ENCODE assay signal across 9 mouse cellular contexts in genomic region chr3:120983556-120984270, GRCm38 (mm10).
A peak's percentile ranks its signal among the peaks of the same experiment; 100 is the strongest.
DNase-seq lines count a peak whose midpoint lies in the region; ATAC-seq and TF ChIP-seq lines count a peak whose summit lies in the region.
"Had no signal": no experiment of that assay in that cellular context is flagged by ENCODE, and none has a peak within 500 bp of the region (broad histone marks: within the 10 kb centered on the region; RNA-seq: fewer than 3 reads in every experiment).

No protein-coding gene starts in this region.

- peak; percentile 66 to 76 for DNase-seq in cerebellum, adult 2 months
- peak; percentile 18 to 27 for DNase-seq in left cerebral cortex, postnatal 10 days (ENCODE audit: extremely low spot score in 1 of 2, low spot score in 2 of 2)
- DNase-seq in gastrocnemius, adult 8-10 months (ENCODE audit: low spot score in 2 of 2), result no peak
- DNase-seq in thymus, postnatal 0 days (ENCODE audit: low spot score), result no peak
- DNase-seq in Muller cell, postnatal 12 days (ENCODE audit: inconsistent ontology term), result no peak

- H3K4me2 ChIP-seq in forebrain, embryonic 13.5 days, result peak overlapping the region; percentile 47
- peak overlapping the region; percentile 46 for H3K4me2 ChIP-seq in neural tube, embryonic 15.5 days
- H3K4me2 ChIP-seq: embryonic facial prominence, embryonic 12.5 days had no signal

- no peak for TF ChIP-seq CTCF in cerebellum, adult 2 months (IDR thresholded peaks at IDR 0.05; ENCODE audit: borderline replicate concordance, insufficient read depth, low read depth, low read length)

- H3K4me1 ChIP-seq in cerebellum, adult 2 months (ENCODE audit: control insufficient read depth, insufficient read depth, low read length), result peaks cover 6% of the 10 kb centered on the region; the same call in 1 of the 2 replicates
- H3K4me1 ChIP-seq in forebrain, embryonic 13.5 days, result peaks cover 28% of the 10 kb centered on the region
- peaks cover 14% of the 10 kb centered on the region for H3K4me1 ChIP-seq in neural tube, embryonic 15.5 days

- peak overlapping the region; percentile 17 for H3K4me3 ChIP-seq in cerebellum, adult 2 months (replicated peaks; ENCODE audit: insufficient read depth, low read depth, low read length)
- no peak overlapping the region for H3K4me3 ChIP-seq in forebrain, embryonic 13.5 days
- no peak overlapping the region for H3K4me3 ChIP-seq in neural tube, embryonic 15.5 days (replicated peaks)
- H3K4me3 ChIP-seq: embryonic facial prominence, embryonic 12.5 days had no signal

- H3K9me3 ChIP-seq in forebrain, embryonic 13.5 days (replicated peaks), result no peaks in the 10 kb centered on the region
- no peaks in the 10 kb centered on the region for H3K9me3 ChIP-seq in neural tube, embryonic 15.5 days (replicated peaks)
- H3K9me3 ChIP-seq: embryonic facial prominence, embryonic 12.5 days had no signal

- H3K9ac ChIP-seq in forebrain, embryonic 13.5 days, result no peak overlapping the region
- H3K9ac ChIP-seq in neural tube, embryonic 15.5 days (replicated peaks), result no peak overlapping the region; the same call in 1 of the 2 replicates
- H3K9ac ChIP-seq: embryonic facial prominence, embryonic 12.5 days had no signal

- H3K27ac ChIP-seq in cerebellum, adult 2 months (ENCODE audit: insufficient read depth, low read length), result peak overlapping the region; percentile 77; the same call in 1 of the 2 replicates
- H3K27ac ChIP-seq in forebrain, embryonic 13.5 days, result peak overlapping the region; percentile 91
- peak overlapping the region; percentile 58 for H3K27ac ChIP-seq in neural tube, embryonic 15.5 days (replicated peaks)
- H3K27ac ChIP-seq: embryonic facial prominence, embryonic 12.5 days had no signal

- peak; percentile 88 for ATAC-seq in forebrain, embryonic 13.5 days
- ATAC-seq in neural tube, embryonic 15.5 days (ENCODE audit: low FRiP score), result peak; percentile 85
- no peak for ATAC-seq in megakaryocyte-erythroid progenitor cell, adult 5-6 weeks (replicated peaks; ENCODE audit: low FRiP score, low TSS enrichment, poor library complexity, severe bottlenecking)

- no peak for TF ChIP-seq POLR2A in cerebellum, adult 2 months (IDR thresholded peaks at IDR 0.05; ENCODE audit: borderline replicate concordance, insufficient read depth, low read length)

- intact Hi-C loops in left cerebral cortex, postnatal 10 days (cut with DNase I), result no loop called here

- 16% methylated on average over 17 of the region's 17 CpGs for WGBS in cerebellum, adult 2 months
- WGBS in forebrain, embryonic 13.5 days, result 27% methylated on average over 17 of the region's 17 CpGs
- WGBS in neural tube, embryonic 15.5 days, result 30% methylated on average over 17 of the region's 17 CpGs

- no peaks in the 10 kb centered on the region for H3K27me3 ChIP-seq in cerebellum, adult 2 months (ENCODE audit: control insufficient read depth, insufficient read depth, low read length)
- peaks cover 4% of the 10 kb centered on the region; the same call in 1 of the 2 replicates for H3K27me3 ChIP-seq in forebrain, embryonic 13.5 days
- H3K27me3 ChIP-seq in neural tube, embryonic 15.5 days (replicated peaks), result no peaks in the 10 kb centered on the region
- H3K27me3 ChIP-seq: embryonic facial prominence, embryonic 12.5 days had no signal

- H3K36me3 ChIP-seq in forebrain, embryonic 13.5 days (ENCODE audit: poor library complexity, severe bottlenecking), result no peaks in the 10 kb centered on the region
- no peaks in the 10 kb centered on the region for H3K36me3 ChIP-seq in neural tube, embryonic 15.5 days
- H3K36me3 ChIP-seq: embryonic facial prominence, embryonic 12.5 days had no signal

Comparison
In these comparisons a context has a peak if more than half of its experiments do, and no peak if none do; other contexts are left out.
1. DNase-seq: peak in cerebellum, adult 2 months (2 of 2) and left cerebral cortex, postnatal 10 days (2 of 2); none in gastrocnemius, adult 8-10 months (0 of 2), thymus, postnatal 0 days (single experiment) and Muller cell, postnatal 12 days (single experiment).
2. Peak in every context shown above with its lines, with median percentiles within 50 percentile points of each other: H3K27ac ChIP-seq.